Mouse (Mus musculus): ENCODE measurements around the gene Clk3.

GRCm38 (mm10) chr9:57805087-57805737 is 39.6 kb upstream of the Clk3 start:
- TF ChIP-seq CTCF (IDR thresholded peaks at IDR 0.05; ENCODE audit: low read depth) (no peak), EP300 (IDR thresholded peaks at IDR 0.05; ENCODE audit: low read depth) (no peak)
